Mouse (Mus musculus) lung, adult 18-20 months (tissue): ENCODE results near the gene Atp8a2.
"Not testable (repeated sequence)": the region's sequence is repeated elsewhere in the genome, so short reads cannot be mapped to it uniquely, and the experiment has no call there.

Experiments
- DNase-seq, 2 experiments: peaks; one replicate each; pipeline ENCODE4 v3.0.0; 2022; ENCODE audit warnings: mixed read lengths in 2 of 2

Atp8a2 gene

DNA sequence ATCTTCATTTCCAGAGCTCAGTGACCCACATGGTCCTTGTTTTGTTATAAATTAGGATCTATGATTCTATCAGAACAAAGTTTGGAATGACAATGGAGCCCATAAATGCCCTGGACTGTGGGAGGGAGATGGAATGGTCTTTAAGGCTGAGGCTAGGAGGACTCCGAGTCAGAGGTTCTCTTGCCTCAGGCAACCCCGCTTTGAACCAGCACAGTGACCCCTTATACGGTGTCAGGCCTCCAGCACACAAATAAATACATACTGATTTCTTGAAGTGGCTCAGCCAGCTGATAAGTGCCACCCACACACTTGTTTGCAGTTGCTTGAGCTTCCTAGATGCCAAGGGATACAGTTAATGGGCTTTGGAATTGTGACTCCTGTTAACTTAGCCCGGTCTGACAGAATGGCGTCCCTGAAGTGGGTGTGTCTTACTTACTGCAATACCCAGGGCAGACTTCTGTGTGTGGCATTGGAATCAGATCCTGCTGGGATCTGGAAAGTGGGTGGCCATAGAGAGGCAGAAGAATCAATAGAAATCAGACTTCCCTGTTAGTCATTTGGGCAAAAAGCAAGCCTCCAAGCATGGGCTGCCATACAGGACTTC is 563.6 kb downstream of the Atp8a2 start:
- no peak for DNase-seq

DNA sequence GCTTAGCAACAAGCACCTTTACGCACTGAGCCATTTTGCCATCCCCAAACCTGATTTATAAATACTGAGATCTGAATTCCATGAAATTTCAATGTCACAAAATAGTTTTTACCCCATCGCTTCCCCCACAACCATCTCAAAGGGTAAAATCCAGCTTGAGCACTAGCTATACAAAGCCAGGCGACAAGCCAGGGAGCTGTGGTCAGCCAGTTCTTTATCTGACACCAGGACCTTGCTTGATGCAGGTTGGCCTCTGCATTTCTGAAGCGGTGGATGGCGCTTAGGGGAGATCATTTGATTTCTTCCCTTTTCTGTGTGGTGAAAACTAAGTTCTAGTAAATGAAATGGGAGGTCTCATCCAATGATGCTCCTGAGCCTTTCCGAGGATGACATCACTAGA is 564.9 kb downstream of the Atp8a2 start:
- no peak for DNase-seq

DNA sequence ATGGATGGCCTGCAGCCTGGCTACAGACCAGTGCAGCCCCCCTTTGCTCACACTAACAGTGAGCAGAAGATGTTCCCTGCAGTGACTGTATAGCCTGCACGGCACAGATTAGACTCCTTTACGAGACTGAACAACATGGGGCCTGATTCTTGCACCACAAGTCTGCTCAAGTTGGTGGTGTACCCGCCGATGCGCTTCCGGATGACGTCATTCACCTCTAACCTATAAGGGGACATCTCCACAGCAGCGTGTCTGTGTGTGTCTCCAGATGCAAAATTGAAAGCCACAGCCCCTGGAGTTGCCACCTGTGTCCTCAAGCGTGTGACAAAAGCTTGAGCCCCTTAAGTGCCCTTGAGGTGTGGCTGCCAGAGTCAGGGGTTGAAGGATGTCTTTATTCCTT is 566.9 kb downstream of the Atp8a2 start:
- no peak for DNase-seq

DNA sequence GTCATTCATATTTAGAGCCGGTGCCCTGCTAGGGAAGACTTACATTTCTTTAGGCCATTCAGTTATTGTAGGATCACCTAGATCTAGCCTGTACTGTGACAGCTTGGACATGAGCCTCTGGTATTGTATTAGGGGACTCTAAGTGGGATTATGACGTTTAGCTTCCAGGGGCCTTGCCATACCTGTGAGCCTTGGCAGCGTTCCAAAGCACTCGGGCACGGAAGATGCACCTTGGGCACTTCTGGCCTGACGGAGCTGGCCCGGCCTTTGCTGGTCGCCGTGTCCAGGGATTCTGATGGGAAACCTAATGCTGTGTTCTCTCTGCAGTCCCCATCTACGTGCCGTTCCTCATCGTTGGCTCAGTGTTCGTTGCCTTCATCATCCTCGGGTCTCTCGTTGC is 567.7 kb downstream of the Atp8a2 start:
- DNase-seq = no peak

DNA sequence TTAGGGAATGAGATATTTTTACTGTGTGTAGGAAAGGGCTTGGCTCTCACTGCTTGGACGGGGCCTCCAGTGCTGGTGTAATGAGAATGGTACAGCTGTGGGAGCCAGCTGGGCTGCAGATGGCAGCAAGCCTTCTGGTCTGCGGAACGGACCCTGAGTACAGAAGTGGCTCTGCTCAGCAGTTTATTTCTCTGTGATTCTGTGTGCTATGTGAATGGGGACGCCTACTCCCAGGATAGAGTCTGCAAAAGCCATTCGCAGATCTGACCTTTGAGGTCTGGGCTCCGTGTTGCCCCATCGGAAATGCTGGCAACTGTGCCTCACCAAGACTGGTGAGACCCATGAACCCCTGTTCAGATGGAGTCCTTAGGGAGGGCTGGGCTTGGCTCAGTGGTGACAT is 569.2 kb downstream of the Atp8a2 start:
- peak in 1 of 2 experiments; percentile 28 for DNase-seq

DNA sequence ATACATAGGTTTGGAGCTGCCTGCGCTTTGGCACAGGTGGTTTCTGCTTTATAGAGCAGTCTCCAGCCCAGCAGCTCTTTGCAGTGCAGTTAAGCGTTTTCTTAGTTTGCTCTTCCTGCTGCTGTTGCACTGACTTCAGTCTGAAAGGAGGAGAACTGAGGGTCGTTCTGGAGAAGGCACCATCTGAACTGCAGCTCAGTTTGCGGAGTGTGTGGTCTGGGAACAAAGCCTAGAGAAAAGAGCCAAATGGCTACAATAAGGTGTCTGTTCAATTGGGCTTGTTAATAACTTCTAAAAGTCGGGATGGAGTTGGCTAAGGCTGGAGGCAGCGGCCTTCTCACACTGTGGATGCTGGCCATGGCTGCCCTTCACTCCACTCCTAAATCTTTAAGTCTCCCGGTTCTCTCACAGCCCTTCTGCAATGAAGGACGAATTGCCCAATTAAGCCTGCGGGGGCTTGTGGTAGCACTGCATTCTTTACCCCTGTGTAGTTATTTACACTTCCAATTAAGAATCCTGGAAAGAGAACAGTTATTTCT is 569.8 kb downstream of the Atp8a2 start:
- no peak for DNase-seq

DNA sequence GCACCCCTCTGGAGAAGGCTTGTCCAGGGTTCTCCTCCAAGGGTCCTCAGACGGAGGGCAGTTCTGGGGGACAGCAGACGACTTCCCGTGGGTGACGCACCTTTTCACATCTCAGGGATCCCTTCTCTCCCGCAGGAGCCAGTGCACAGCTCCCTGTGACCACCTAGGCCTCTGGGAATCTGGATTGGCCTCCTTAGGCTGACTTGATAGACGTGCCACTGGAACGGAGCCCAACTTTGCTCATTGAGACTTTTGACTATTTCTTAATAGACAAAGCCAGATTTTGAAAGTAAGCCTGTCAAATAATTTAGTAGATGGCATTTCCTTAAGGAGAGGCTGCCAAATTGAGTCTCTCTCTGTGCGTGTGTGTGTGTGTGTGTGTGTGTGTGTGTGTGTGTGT is 570.3 kb downstream of the Atp8a2 start:
- DNase-seq = peak in 1 of 2 experiments; percentile 14

DNA sequence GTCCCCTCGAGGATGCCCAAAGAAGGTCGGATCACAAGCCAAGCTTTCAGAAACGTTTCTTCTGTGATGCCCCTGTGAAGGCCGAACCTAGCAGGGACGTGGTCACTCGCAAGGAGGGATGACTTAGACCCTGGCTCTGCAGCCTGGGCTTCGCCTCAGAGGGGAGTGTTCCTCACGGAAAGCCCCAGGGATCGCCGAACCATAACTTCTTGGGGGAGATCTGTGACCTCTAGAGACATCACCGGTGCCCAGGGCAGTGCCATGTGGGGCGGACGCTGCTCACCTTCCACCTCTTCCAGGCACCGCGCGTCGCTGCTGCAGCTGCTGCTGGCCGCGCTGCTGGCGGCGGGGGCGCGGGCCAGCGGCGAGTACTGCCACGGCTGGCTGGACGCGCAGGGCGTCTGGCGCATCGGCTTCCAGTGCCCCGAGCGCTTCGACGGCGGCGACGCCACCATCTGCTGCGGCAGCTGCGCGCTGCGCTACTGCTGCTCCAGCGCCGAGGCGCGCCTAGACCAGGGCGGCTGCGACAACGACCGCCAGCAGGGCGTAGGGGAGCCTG is 571.1 kb downstream of the Atp8a2 start:
- no peak for DNase-seq

DNA sequence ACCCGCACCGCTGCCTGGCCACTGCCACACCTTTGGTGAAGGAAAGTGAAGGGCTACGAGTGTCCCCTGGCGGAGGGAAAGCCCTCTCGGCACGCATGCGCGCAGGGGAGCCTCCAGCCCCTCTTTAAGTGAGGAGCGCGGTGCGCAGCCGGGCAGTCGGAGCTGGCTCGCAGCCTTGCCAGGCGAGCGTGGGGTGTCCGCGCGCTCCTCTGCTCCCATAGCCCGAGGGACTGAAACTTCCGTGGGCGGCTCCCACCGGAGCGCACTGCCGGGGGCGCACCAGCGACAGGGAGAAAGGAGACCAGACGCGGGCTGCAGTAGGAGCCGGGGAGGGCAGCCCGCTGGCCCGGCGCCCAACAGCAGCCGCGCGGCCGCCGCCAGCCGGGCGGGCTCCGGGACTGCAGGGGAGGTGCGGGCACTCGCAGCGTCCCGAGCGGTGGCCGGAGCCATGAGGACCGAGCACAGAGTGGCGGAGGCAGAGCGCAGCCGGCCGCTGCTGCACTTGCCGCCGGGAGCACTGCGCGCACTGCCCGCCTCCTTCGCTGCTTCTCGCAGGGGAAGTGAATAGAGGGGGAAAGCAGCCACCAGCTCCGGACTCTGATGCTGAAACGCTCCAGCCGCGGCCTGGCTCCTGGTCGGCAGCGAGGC is 571.7 kb downstream of the Atp8a2 start, which contains the start of gene Shisa2:
TSS of gene Shisa2 (plus strand) at position 151 of the 648 bp plus-strand sequence.
- peak; percentile 52 to 64 for DNase-seq

DNA sequence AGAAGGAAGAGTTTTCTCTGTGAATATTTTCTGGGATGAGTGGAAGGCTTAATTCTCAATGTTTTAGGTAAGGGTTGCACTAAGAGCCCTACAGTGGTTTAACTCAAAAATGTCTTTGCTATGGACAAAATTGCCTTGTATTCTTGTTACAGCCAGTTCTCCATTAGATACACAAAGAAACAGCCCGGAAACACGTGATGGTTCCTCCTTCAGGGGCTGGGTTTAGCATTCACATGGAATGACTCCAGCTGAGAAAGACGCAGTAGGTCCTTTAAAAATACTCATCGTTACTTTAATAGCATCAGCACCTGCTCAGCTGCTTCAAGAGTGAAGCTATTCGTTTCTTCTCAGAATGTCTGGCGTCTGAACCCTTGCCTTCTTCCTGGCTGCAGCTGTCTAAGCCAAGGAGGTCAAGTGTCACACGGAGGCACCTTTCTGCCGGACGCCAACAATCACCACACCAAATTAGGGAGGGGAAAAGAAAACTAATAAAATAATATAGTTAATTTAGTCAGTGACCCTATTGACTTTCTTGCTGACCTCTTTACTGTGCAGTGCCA is 572.6 kb downstream of the Atp8a2 start:
- DNase-seq = no peak

DNA sequence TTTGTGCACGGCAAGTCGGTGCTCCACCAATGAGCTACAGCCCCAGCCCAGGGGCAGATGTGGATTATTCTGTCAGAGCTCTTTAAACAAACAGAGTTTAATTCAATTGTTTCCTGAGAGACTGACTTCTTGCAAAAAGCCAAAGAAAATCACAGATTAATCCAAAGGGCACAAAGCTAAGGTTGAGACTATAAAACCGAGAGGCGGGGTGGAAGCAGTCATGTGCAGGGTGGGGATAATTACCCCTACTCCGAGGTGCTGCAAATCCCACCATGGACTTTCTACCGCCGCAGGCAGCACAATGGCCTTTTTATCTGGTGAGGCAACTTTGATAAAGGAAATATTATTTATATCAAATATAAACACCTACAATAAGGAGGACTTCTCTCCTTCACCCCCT is 580.2 kb downstream of the Atp8a2 start:
- DNase-seq = no peak

DNA sequence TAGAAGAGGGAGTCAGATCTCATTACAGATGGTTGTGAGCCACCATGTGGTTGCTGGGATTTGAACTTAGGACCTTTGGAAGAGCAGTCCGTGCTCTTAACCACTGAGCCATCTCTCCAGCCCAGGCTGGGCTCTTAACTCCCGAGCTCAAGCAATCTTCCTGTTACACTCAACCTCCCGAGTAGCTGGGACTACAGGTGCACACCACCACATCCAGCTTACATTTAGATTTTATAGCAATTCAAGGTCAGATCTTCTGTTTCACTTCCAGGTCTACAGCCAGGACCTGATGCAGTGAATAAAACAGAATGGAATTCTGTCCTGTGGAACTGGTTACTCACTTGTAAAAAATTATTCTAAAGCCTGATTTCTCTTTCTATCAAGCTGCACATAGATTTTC is 582.8 kb downstream of the Atp8a2 start:
- not testable (repeated sequence) for DNase-seq

DNA sequence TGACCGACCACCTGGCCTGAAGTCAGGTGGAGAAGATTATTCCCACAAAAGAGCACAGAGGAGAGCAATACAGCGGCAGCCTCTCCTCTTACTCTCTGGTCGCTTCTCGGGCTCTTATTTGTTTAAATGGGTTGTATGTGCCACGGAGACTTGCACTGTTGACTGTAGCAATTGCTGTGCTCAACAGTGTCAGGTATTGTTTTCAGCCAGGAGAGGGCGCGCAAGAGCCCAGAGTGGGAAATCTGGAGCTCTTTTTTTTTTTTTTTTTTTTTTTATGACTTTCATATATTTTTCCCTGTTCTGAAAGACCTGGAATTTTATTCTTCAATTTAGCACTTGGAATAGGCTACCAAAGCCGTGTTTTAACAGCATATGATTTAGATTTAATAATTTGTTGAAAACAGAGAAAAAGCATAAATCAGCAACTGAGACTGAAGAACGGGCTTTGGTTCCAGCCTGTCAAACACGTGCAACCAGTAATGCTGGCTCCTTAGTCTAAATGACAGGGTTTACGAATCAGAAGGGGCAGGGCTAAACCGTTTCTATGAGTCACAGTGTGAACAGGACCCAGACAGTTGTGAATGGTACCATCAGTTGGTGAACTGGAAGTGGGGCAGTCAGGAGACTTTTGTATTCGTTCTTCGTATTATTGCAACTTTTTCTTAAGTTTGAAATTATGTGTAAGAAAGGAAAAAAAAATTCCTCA is 583.9 kb downstream of the Atp8a2 start:
- peak; percentile 21 to 38 for DNase-seq

DNA sequence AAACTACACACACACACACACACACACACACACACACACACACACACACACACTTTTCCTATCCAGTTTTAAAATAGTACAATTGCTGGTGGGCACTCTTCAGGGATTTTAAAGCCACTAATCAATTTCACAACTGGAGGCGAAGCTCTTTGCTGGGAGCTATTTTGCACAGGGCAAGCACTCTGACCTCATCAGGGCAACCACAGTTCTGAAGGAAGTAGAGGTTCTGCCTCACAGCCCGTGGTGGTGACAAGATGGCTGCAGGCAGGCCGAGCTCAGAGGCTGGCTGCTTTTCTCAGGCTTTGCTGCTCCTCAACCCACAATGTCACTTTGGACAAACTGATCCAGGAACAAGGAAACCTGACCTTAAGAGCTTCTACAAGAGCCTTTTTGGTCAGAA is 590.0 kb downstream of the Atp8a2 start:
- DNase-seq = no peak

DNA sequence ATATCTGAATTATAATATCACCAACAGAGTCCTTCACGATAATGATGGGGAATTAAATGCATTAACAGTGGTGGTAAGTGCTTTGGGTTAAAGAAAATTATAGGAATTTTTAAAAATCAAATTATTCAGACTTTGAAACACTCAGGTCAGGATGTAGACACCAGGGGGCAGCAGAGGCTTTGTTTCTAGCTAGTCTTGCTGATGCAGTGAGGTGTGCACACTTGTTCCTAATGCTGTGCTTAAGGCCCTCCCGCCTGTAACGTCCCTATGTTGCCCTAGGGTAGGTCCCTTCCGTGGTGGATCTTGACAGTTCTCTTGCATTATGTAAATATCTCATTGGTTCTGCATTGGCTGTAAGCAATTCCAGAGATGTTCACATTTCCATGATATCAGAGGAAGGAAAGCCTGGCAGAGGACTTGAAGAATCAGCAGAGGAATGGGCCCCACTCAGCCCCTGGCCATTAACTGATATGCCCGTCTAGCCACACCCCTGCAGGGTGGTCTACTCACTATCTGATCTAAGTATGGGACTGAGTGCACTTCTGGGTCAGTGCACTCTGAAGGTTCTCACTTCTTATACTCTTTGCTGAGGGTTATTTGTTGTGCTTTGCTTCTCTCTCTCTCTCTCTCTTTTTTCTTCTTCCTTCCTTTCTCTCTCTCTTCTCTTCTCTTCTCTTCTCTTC is 591.2 kb downstream of the Atp8a2 start:
- peak; percentile 37 to 46 for DNase-seq

DNA sequence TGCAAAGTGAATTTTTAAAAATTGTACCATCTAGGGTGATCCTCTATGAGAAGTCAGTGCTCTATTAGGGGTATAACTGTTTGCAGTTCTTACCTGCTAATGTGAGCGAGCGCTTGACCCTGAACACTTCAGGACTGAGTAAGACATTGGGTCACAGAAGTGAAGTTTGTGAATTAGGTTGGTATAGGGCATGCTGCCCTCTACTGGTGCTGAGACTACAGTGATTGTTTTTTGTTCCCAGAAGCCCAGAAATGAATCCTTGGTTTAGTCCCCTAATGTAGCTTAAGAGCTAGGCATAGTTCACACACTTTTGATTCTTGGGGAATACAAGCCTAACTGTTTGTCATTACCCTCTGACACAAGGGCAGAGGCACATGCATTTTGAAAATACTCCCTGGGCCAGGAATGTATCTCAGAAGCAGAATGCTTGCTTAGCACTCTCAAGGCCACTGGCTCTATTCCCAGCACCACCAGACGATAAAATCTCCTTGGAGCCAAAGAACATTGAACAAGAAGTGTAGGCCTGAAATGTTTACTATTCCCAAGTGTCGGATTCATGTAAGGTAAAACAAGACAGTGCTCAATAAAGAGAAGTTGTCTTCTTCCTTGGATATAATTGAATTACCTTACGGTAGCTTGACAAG is 592.9 kb downstream of the Atp8a2 start:
- DNase-seq = peak in 1 of 2 experiments; percentile 16

DNA sequence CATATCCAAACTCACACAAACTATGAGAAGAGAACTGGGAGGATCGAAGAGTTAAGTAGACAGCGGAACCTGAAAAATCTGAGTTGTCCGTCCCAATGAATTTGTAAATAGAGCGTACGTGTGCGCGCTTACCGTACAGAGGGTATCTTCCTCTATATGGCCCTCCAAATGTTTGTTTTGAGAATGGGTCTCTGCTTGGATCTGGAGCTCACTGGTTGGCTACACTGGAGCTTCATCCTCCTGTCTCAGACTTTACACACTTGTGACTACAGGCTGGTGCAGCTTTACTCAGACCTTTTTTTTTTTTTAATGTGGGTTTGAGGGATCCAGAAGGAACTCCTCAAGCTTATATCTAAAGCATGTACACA is 598.7 kb downstream of the Atp8a2 start:
- DNase-seq = no peak

DNA sequence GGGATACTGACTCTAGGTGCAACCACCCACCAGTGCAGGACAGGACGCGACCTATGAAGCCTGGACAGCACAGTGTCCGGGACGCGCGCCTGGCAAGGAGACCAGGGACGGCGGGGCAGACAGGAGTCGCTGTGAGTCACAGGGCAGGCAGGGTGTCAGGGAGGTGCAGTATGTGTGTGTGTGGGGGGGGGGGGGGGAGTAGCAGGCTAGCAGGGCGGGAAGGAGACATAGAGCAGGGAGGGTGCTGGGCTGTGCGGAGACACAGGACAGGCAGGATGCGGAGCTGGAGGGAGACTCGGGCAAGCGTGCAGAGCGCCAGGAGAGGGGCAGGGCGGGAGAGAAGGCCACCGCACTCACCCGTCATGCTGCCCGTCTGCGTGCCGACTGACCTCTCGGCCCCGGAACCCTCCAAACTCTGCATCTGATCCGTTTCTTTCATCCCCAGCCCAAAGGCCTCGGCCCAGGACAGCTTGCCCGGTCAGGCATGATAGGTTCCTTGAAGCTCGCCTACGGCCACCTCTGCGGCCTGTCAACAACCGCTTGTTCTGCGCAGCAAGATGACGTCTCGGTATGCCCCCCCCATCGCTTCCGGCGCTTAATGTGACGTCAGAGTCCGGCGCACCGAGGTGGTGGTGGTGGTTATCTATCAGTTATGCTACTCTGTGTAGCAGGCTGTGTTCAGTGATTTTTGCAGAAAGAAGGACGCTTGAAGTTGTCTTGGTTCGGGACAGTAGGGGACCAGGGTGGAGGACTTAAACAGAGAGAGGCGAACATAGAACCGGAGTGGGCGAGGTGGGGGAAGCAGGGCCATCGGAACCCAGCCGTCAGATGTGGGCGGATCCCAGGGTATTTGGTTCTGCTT is 599.4 kb downstream of the Atp8a2 start, which contains the start of gene Cdadc1:
TSS of gene Cdadc1 (minus strand) at position 562 of the 862 bp plus-strand sequence.
- peak; percentile 94 to 96 for DNase-seq

DNA sequence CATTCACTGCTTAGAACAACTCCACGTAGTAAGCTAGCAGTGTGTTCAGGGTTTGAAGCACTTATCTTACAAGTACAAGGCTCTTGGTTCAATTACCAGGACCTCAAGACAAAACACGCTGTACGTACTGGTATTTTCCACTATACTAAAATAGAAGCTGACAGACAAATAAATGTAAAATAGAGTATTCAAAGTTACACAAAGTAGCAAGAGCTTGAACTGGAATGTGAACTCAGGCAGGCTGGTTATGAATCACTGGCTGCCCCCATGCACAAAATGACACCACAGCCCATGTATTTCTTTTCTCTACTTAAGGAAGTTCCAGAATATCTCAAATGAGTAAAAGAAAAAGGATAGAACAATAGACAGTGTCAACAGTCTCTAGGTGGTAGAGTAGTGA is 602.0 kb downstream of the Atp8a2 start:
- DNase-seq = no peak

DNA sequence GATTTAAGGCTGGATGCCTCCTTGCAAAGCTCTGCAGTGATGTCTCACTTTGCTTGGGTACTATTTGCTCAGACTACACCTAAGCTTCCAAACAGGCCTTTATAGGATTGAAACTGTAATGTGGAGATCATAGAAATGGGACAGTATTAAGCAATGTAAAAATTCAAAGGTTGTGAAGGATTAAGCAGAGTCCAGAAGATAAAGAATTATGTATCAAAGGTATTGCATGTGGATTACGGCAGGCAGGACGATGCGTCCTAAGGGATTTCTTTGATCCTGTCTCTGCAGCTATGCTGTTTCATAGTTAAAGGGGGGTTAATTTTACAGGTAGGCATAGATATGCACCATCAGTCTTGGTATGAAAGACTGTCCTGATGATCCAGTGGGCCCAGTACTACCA is 604.4 kb downstream of the Atp8a2 start:
- no peak for DNase-seq

DNA sequence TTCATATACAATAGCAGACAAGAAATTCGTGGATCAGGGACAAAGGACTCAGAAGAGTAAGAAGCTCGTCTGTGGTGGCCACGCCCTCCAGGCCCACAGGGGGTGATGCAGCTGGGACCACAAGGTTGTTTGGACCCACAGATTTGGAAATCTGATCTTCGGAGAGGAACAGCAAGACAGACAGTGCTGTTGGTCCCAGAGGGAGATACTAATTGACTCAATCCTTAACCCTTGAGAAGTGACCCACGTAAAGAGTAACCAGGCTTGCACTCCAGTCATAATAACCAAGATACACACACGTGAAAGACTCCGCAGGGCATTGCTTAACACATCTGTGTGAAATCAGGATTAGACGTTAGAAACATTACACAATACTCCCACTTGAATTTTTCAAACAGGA is 605.1 kb downstream of the Atp8a2 start:
- no peak for DNase-seq
